Comparison of ENCODE assay signal across 16 mouse cellular contexts in the genomic region with DNA sequence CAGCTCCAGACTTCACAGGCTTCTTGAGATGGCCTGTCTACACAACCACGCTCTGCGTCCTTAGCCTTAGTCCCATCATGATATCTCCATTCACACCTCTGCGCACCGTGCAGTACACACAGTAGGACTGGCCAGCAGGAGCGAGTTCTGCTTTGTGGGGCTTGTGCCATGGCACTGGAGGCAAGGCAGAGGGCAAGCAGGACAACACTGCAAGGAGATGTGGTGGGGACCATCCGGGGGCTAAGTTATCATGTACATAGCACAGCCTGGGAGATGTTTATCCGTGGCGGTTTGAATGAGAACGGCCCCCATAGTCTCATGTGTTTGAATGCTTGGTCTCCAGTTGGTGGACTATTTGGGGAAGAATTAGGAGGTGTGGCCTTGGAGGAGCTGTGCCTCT. TPM values are rescaled to one million over a fixed set of nuclear protein-coding genes. Genes with fewer than 3 reads are reported as not detected.
"Had no signal": no experiment of that assay in that cellular context is flagged by ENCODE, and none has a peak within 500 bp of the region (broad histone marks: within the 10 kb centered on the region; RNA-seq: fewer than 3 reads in every experiment).

No protein-coding gene starts in this region.

- H3K36me3 ChIP-seq: neural tube, embryonic 15.5 days had no signal

- H3K9me3 ChIP-seq: neural tube, embryonic 15.5 days; stomach, embryonic 15.5 days had no signal

- H3K27ac ChIP-seq: neural tube, embryonic 15.5 days; stomach, embryonic 15.5 days; stomach, postnatal 0 days had no signal

- H3K4me3 ChIP-seq: neural tube, embryonic 15.5 days; stomach, embryonic 15.5 days had no signal

- H3K9ac ChIP-seq: neural tube, embryonic 15.5 days; stomach, embryonic 15.5 days had no signal

- DNase-seq: retina, postnatal 1 day; right cerebral cortex, adult 18-20 months; right cerebral cortex, postnatal 14 days; right cerebral cortex, postnatal 25 days; right cerebral cortex, postnatal 4 days; spleen, adult 18-20 months; thymus, adult 18-20 months; thymus, adult 2 months; thymus, postnatal 14 days; thymus, postnatal 25 days; thymus, postnatal 36 days; thymus, postnatal 4 days had no signal

- H3K27me3 ChIP-seq: neural tube, embryonic 15.5 days; stomach, embryonic 15.5 days had no signal

- H3K4me2 ChIP-seq: neural tube, embryonic 15.5 days; stomach, embryonic 15.5 days had no signal

RNA-seq across cellular contexts. Expression of a gene that starts 15.6 kb away (rescaled TPM):
- polyA plus RNA-seq: small intestine, adult 2 months had no signal
